Mouse (Mus musculus): ENCODE measurements around the gene Brip1.

DNA sequence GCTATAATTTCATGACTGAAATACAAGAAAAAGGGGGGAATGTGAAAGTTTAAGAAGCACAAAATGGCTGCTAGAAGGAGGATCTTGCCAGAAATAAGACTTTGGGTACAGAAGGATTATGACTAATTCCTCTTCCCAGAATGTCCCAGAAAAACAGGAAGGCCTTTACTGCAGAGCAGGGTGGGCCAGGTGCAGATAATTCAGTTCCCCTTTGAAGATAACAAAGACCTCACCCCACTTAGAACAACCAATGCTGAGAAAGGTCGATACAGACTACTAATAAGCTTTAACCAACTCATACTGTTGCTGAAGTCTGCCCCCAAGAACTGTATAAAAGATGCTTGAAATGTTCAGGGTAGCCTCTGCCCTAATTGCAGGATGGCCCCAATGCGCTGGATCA is 8.1 kb upstream of the Brip1 start:
- TF ChIP-seq CTCF (IDR thresholded peaks at IDR 0.05; ENCODE audit: low read depth) (no peak), EP300 (IDR thresholded peaks at IDR 0.05; ENCODE audit: low read depth) (no peak)

All from liver, postnatal 0 days (tissue).